Mouse (Mus musculus) embryonic facial prominence, embryonic 15.5 days (tissue): ENCODE measurements around the gene Bri3. TPM values are rescaled to one million over a fixed set of nuclear protein-coding genes. Genes with fewer than 3 reads are reported as not detected.

Experiments
- ATAC-seq: fragments of 200-750 bp; cut with Nextera tagmentation; 2 replicates; pipeline ENCODE4 v1.8.0; 2017; ENCODE audit warnings: low read depth, moderate TSS enrichment; ENCODE audit not compliant: insufficient number of reproducible peaks, low FRiP score, low TSS enrichment
- H3K27ac ChIP-seq: fragments of 300-500 bp; sonication (generic); replicated peaks from 2 replicates; pipeline ENCODE4 v1.5.1; 2015; ENCODE audit warnings: mild to moderate bottlenecking, inconsistent platforms
- H3K27me3 ChIP-seq: fragments of 300-500 bp; sonication (generic); 2 replicates; pipeline ENCODE4 v1.6.1; 2015; ENCODE audit warnings: inconsistent platforms
- H3K36me3 ChIP-seq: fragments of 300-500 bp; sonication (generic); 2 replicates; pipeline ENCODE4 v1.6.1; 2015; ENCODE audit warnings: mild to moderate bottlenecking, inconsistent platforms
- H3K4me1 ChIP-seq: fragments of 300-500 bp; sonication (generic); 2 replicates; pipeline ENCODE4 v1.6.1; 2015; ENCODE audit warnings: inconsistent platforms
- H3K4me2 ChIP-seq: fragments of 300-500 bp; sonication (generic); replicated peaks from 2 replicates; pipeline ENCODE4 v1.6.1; 2015; ENCODE audit warnings: mild to moderate bottlenecking, inconsistent platforms
- H3K4me3 ChIP-seq: fragments of 300-500 bp; sonication (generic); replicated peaks from 2 replicates; pipeline ENCODE4 v1.5.1; 2015; ENCODE audit warnings: mild to moderate bottlenecking, inconsistent platforms
- H3K9ac ChIP-seq: fragments of 300-500 bp; sonication (generic); 2 replicates; pipeline ENCODE4 v1.6.1; 2015; ENCODE audit warnings: inconsistent platforms
- H3K9me3 ChIP-seq: fragments of 300-500 bp; sonication (generic); replicated peaks from 2 replicates; pipeline ENCODE4 v1.6.1; 2016; ENCODE audit warnings: inconsistent platforms
- WGBS: fragments of 180-500 bp; shearing (Covaris S2); methylation state at CpG from one replicate; pipeline ENCODE4 v1.1.7; 2015; 5-methylcytosine and 5-hydroxymethylcytosine counted together
- polyA plus RNA-seq: library from polyadenylated mRNA; unstranded; fragments of >200 nt; fragmentation: Nextera tagmentation; extraction: Ambion mirVana; gene quantifications from 2 replicates; pipeline ENCODE4 v1.2.1, GENCODE M21; 2015

Gene Bri3
- polyA plus RNA-seq, 1 experiment from 2014 or later, result 118 TPM

DNA sequence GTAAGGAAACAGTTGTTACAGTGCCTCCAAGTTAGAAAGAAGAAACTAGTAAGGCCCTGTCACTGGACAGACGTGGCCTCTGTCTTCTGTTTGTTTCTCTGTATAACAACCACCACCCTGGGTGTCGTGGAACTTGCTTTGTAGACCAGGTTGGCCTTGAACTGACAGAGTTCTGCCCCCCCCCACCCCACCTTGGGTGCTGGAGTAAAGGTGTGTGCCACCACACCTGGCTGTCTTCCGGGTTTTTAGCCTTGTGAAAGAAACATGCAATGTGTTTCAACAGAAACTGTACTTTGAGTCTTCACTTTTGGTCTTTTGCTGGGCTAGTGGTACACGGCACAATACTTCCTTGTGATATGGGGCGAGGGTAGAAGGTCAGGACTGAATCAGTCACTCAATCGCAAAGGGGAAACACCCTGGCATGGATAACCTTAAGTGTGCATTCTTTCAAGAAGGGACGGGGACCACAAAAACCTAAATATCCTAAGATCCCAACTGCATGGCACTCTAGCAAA lies 51.9 kb downstream of the Bri3 start:
- Histone ChIP-seq H3K27me3 (no peaks in the 10 kb centered on the region), H3K4me2 (no peak overlapping the region)
- 76% methylated on average over 7 of the region's 7 CpGs for WGBS

DNA sequence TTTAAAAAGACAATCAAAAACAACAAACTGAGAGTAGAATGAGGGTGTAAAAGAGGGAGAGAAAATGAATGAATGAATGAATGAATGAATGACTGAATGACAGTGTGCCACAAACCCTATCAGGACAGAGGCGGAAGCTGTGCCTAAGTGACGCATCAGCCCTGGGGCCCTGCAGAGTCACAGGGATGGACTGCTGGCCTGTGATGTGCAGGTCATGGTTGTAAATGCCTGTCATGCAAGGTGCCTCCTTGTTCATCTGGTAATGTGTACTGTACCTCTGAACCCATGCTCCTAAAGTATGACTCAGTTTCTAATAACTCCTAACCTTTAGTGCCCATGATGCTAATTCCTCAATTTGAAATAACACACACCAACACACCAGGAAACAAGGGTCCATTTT lies 58.8 kb downstream of the Bri3 start:
- WGBS, result 89% methylated on average over 2 of the region's 2 CpGs
- Histone ChIP-seq H3K27ac (no peak overlapping the region), H3K9me3 (no peaks in the 10 kb centered on the region), H3K4me1 (no peaks in the 10 kb centered on the region), H3K9ac (no peak overlapping the region), H3K4me3 (no peak overlapping the region), H3K4me2 (no peak overlapping the region), H3K27me3 (no peaks in the 10 kb centered on the region), H3K36me3 (no peaks in the 10 kb centered on the region)
- no peak for ATAC-seq

More for the DNA sequence above, 51.9 kb downstream of the Bri3 start:
- Histone ChIP-seq H3K9ac (no peak overlapping the region), H3K4me1 (peaks cover 9% of the 10 kb centered on the region), H3K9me3 (no peaks in the 10 kb centered on the region), H3K4me3 (no peak overlapping the region), H3K36me3 (no peaks in the 10 kb centered on the region), H3K27ac (no peak overlapping the region)
- ATAC-seq, result no peak

DNA sequence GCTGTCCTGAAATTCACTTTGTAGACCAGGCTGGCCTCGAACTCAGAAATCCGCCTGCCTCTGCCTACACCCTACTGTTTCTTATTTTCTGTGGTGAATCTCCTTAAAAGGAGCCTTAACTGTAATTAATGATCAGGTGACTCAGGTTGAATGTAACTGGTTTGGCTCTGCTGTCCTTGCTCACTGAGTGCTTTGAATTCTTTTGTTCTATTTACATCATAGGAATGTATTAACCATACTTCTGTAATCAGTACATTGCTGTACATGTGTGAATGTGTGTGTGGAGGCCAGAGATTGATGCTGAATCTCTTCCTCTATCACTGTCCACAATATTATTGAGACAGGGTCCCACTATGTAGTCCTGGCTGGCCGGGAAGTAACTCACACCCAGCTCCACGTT lies 64.7 kb downstream of the Bri3 start:
- Histone ChIP-seq H3K4me1 (0 out of 2 replicates have a peak, but pooled peaks cover 6% of the 10 kb centered on the region), H3K9me3 (no peaks in the 10 kb centered on the region), H3K36me3 (no peaks in the 10 kb centered on the region), H3K27me3 (no peaks in the 10 kb centered on the region), H3K4me3 (no peak overlapping the region), H3K9ac (no peak overlapping the region), H3K27ac (no peak overlapping the region), H3K4me2 (no peak overlapping the region)
- WGBS, result 75% methylated on average over 4 of the region's 4 CpGs
- no peak for ATAC-seq

GRCm38 (mm10) chr5:144312183-144312582 lies 67.9 kb downstream of the Bri3 start:
- Histone ChIP-seq H3K27ac (no peak overlapping the region), H3K4me3 (no peak overlapping the region), H3K9ac (no peak overlapping the region), H3K9me3 (no peaks in the 10 kb centered on the region), H3K4me1 (0 out of 2 replicates have a peak, but pooled peaks cover 6% of the 10 kb centered on the region), H3K27me3 (no peaks in the 10 kb centered on the region), H3K36me3 (no peaks in the 10 kb centered on the region), H3K4me2 (no peak overlapping the region)
- 69% methylated on average over 7 of the region's 7 CpGs for WGBS
- no peak for ATAC-seq

GRCm38 (mm10) chr5:144313335-144313734 lies 69.1 kb downstream of the Bri3 start:
- no peak overlapping the region for H3K9ac ChIP-seq
- no peaks in the 10 kb centered on the region for H3K9me3 ChIP-seq
- 0 out of 2 replicates have a peak, but pooled peaks cover 8% of the 10 kb centered on the region for H3K4me1 ChIP-seq
- no peak for ATAC-seq
- H3K4me3 ChIP-seq, result no peak overlapping the region
- no peak overlapping the region for H3K27ac ChIP-seq
- no peaks in the 10 kb centered on the region for H3K36me3 ChIP-seq
- WGBS, result 10% methylated on average over 5 of the region's 5 CpGs
- no peaks in the 10 kb centered on the region for H3K27me3 ChIP-seq
- no peak overlapping the region for H3K4me2 ChIP-seq

- 80% methylated on average over 12 of the region's 12 CpGs for whole genome bisulfite sequencing
- Histone ChIP-seq H3K9ac (no peak overlapping the region), H3K27me3 (no peaks in the 10 kb centered on the region), H3K4me3 (no peak overlapping the region), H3K9me3 (no peaks in the 10 kb centered on the region), H3K4me2 (no peak overlapping the region), H3K36me3 (no peaks in the 10 kb centered on the region), H3K4me1 (peaks cover 12% of the 10 kb centered on the region), H3K27ac (no peak overlapping the region)
- ATAC-seq, result peak; percentile 54; the same call in 1 of the 2 replicates
These were observed 70.7 kb downstream of the Bri3 start for GRCm38 (mm10) chr5:144314731-144315494.

GRCm38 (mm10) chr5:144316442-144316841 lies 72.2 kb downstream of the Bri3 start:
- Histone ChIP-seq H3K27ac (no peak overlapping the region), H3K4me2 (no peak overlapping the region), H3K27me3 (no peaks in the 10 kb centered on the region), H3K36me3 (no peaks in the 10 kb centered on the region), H3K9me3 (no peaks in the 10 kb centered on the region), H3K4me3 (no peak overlapping the region), H3K4me1 (peaks cover 12% of the 10 kb centered on the region), H3K9ac (no peak overlapping the region)
- ATAC-seq, result no peak
- WGBS, result 78% methylated on average over 3 of the region's 3 CpGs

DNA sequence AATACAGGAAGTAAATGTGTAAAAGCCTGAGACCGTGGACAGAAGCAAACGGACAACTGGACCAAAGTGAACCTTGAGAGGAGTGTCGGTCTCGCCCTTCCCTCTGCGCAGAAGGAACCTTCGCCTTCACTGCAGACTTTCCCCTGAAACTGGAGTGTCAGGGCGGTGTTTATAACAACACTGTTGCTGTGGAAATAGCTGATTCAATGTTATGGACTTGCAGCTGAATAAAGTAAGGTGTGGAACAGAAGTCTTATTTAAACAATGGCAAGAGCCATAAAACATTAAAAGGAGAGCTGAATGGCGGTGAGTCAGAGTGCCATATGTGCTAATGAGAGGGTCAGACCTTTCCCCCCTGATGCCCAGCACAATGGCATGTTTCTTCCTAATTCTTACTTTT lies 73.2 kb downstream of the Bri3 start:
- 88% methylated on average over 8 of the region's 8 CpGs for WGBS
- Histone ChIP-seq H3K9me3 (no peaks in the 10 kb centered on the region), H3K9ac (no peak overlapping the region), H3K27me3 (no peaks in the 10 kb centered on the region), H3K4me3 (no peak overlapping the region), H3K4me2 (no peak overlapping the region), H3K4me1 (peaks cover 12% of the 10 kb centered on the region), H3K27ac (peak overlapping the region; percentile 55; the same call in 1 of the 2 replicates), H3K36me3 (no peaks in the 10 kb centered on the region)
- ATAC-seq, result no peak

DNA sequence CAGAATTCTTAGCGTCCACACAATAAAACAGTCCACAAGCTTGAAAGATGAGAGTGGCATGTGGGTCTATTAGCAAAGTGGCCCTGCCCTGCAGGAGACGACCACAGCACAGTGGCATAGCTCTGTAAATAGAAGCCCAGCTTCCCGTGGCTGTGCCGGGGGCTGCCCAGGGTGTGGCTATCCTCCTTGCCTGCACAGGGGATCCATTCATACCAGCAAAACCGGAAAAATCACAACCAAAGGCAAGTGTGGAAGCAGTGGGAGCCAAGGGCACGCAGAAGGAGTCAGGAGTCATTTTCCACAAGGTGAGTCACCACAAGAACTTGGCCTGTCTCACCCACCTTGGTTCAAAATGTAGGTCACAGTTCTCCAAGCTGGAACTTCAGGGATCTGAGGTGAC lies 74.0 kb downstream of the Bri3 start:
- ATAC-seq, result peak; percentile 73; the same call in 1 of the 2 replicates
- WGBS, result 33% methylated on average over 6 of the region's 6 CpGs

DNA sequence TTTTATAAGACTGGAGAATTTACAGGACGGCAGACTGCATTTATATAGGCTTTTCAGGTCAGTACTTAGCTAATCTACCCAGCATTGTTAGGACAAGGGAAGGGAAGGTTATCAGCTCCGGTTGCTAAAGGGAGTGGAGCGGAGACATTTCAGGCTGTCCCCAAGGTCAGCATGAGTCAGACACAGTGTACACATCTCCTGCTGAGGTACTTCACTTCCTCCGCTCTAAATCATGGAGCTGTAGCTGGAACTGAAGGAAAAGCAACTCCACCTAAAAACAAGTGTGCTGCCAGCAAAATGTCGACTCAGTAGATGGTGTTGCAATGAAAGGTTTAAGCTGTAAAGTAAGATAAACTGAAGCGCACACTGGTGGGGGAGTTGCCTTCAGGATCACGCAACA lies 77.4 kb downstream of the Bri3 start:
- Histone ChIP-seq H3K27me3 (no peaks in the 10 kb centered on the region), H3K4me3 (no peak overlapping the region), H3K9me3 (no peaks in the 10 kb centered on the region), H3K27ac (no peak overlapping the region), H3K9ac (no peak overlapping the region), H3K4me2 (no peak overlapping the region), H3K4me1 (peaks cover 6% of the 10 kb centered on the region), H3K36me3 (no peaks in the 10 kb centered on the region)
- 67% methylated on average over 7 of the region's 7 CpGs for WGBS
- ATAC-seq, result no peak

More for the DNA sequence above, 74.0 kb downstream of the Bri3 start:
- peak overlapping the region; percentile 55 for H3K27ac ChIP-seq
- no peaks in the 10 kb centered on the region for H3K9me3 ChIP-seq
- H3K4me2 ChIP-seq, result no peak overlapping the region
- no peaks in the 10 kb centered on the region for H3K36me3 ChIP-seq
- H3K27me3 ChIP-seq, result no peaks in the 10 kb centered on the region
- no peak overlapping the region for H3K9ac ChIP-seq
- H3K4me1 ChIP-seq, result peaks cover 11% of the 10 kb centered on the region
- H3K4me3 ChIP-seq, result no peak overlapping the region

- WGBS, result 87% methylated on average over 3 of the region's 3 CpGs
- H3K4me3 ChIP-seq, result no peak overlapping the region
- no peaks in the 10 kb centered on the region for H3K27me3 ChIP-seq
- H3K4me2 ChIP-seq, result no peak overlapping the region
- ATAC-seq, result no peak
- peaks cover 6% of the 10 kb centered on the region for H3K4me1 ChIP-seq
- H3K9ac ChIP-seq, result no peak overlapping the region
- H3K36me3 ChIP-seq, result no peaks in the 10 kb centered on the region
- no peaks in the 10 kb centered on the region for H3K9me3 ChIP-seq
- no peak overlapping the region for H3K27ac ChIP-seq
These were observed 78.5 kb downstream of the Bri3 start for GRCm38 (mm10) chr5:144322717-144323116.

DNA sequence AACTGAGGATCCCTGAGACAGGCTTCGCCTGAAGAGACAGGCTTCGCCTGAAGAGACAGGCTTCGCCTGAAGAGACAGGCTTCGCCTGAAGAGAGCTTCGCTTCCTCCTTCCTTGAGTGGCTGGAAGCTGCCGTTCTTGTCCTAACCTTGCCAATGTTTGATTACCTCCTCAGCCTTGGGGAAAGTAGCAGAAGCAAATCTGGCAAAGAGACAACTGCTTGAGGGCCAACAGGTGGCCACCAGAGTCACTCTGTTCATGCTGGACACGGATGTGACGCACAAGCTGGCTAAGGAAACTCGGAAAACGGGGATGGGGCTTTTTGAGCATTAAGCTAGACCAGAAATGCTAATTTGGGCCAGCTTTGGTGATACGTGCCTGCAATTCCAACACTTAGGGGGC lies 89.8 kb downstream of the Bri3 start:
- no peaks in the 10 kb centered on the region for H3K36me3 ChIP-seq
- no peak overlapping the region for H3K9ac ChIP-seq
- H3K4me3 ChIP-seq, result no peak overlapping the region
- H3K9me3 ChIP-seq, result no peaks in the 10 kb centered on the region
- H3K27ac ChIP-seq, result no peak overlapping the region
- H3K4me2 ChIP-seq, result no peak overlapping the region
- ATAC-seq, result no peak
- WGBS, result 70% methylated on average over 11 of the region's 11 CpGs
- no peaks in the 10 kb centered on the region for H3K4me1 ChIP-seq
- H3K27me3 ChIP-seq, result no peaks in the 10 kb centered on the region
